Comparison of ENCODE assay signal across 31 mouse cellular contexts in genomic region chr3:139951516-139951915, GRCm38 (mm10).
DNase-seq lines count a peak whose midpoint lies in the region; ATAC-seq and TF ChIP-seq lines count a peak whose summit lies in the region.
"Had no signal": no experiment of that assay in that cellular context is flagged by ENCODE, and none has a peak within 500 bp of the region (broad histone marks: within the 10 kb centered on the region; RNA-seq: fewer than 3 reads in every experiment).

No protein-coding gene starts in this region.

- no peaks in the 10 kb centered on the region for H3K9me3 ChIP-seq in hindbrain, embryonic 16.5 days (ENCODE audit: control insufficient read depth, low read length)
- H3K9me3 ChIP-seq in hindbrain, embryonic 11.5 days (ENCODE audit: control insufficient read depth, low read length) = no peaks in the 10 kb centered on the region
- no peaks in the 10 kb centered on the region for H3K9me3 ChIP-seq in midbrain, postnatal 0 days (ENCODE audit: low read length)
- H3K9me3 ChIP-seq in midbrain, embryonic 11.5 days (ENCODE audit: control insufficient read depth, low read length) = no peaks in the 10 kb centered on the region
- H3K9me3 ChIP-seq in forebrain, embryonic 14.5 days (replicated peaks; ENCODE audit: control insufficient read depth, low read length) = no peaks in the 10 kb centered on the region
- H3K9me3 ChIP-seq: embryonic facial prominence, embryonic 10.5 days; embryonic facial prominence, embryonic 13.5 days; forebrain, embryonic 12.5 days; heart, embryonic 10.5 days; heart, embryonic 13.5 days had no signal

- no peaks in the 10 kb centered on the region for H3K27me3 ChIP-seq in hindbrain, embryonic 16.5 days (replicated peaks; ENCODE audit: control insufficient read depth, insufficient read depth, low read length)
- H3K27me3 ChIP-seq in hindbrain, embryonic 11.5 days (ENCODE audit: control insufficient read depth, insufficient read depth, low read length) = no peaks in the 10 kb centered on the region
- H3K27me3 ChIP-seq in midbrain, postnatal 0 days (ENCODE audit: insufficient read depth, low read length) = no peaks in the 10 kb centered on the region
- H3K27me3 ChIP-seq in midbrain, embryonic 11.5 days (ENCODE audit: control insufficient read depth, insufficient read depth, low read length) = no peaks in the 10 kb centered on the region
- H3K27me3 ChIP-seq in forebrain, embryonic 14.5 days (replicated peaks; ENCODE audit: control insufficient read depth, insufficient read depth, low read length) = no peaks in the 10 kb centered on the region
- H3K27me3 ChIP-seq: embryonic facial prominence, embryonic 13.5 days; forebrain, embryonic 12.5 days; heart, embryonic 13.5 days had no signal

- ATAC-seq in hindbrain, embryonic 16.5 days = peak; percentile 72; the same call in 1 of the 2 replicates
- no peak for ATAC-seq in hindbrain, embryonic 11.5 days (ENCODE audit: low FRiP score)
- ATAC-seq in midbrain, postnatal 0 days (ENCODE audit: low FRiP score) = no peak
- ATAC-seq in midbrain, embryonic 11.5 days (ENCODE audit: low FRiP score) = no peak
- ATAC-seq in forebrain, embryonic 14.5 days = no peak
- ATAC-seq: activated CD4-positive, CD25-positive, alpha-beta regulatory T cell, adult 4 months; CD4-positive, CD25-positive, alpha-beta regulatory T cell, adult 4 months; forebrain, embryonic 16.5 days; inflammation-experienced regulatory T-cells, adult 6 months; intestine, embryonic 16.5 days had no signal

- H3K4me1 ChIP-seq in hindbrain, embryonic 16.5 days (ENCODE audit: control insufficient read depth, insufficient read depth, low read depth, low read length) = no peaks in the 10 kb centered on the region
- no peaks in the 10 kb centered on the region for H3K4me1 ChIP-seq in hindbrain, embryonic 11.5 days (replicated peaks; ENCODE audit: control insufficient read depth, insufficient read depth, low read length)
- H3K4me1 ChIP-seq in midbrain, postnatal 0 days (ENCODE audit: insufficient read depth, low read length) = no peaks in the 10 kb centered on the region
- H3K4me1 ChIP-seq in midbrain, embryonic 11.5 days (ENCODE audit: control insufficient read depth, insufficient read depth, low read length) = no peaks in the 10 kb centered on the region
- H3K4me1 ChIP-seq in forebrain, embryonic 14.5 days (ENCODE audit: control insufficient read depth, insufficient read depth, low read length) = no peaks in the 10 kb centered on the region
- H3K4me1 ChIP-seq: embryonic facial prominence, embryonic 10.5 days; embryonic facial prominence, embryonic 13.5 days; forebrain, embryonic 12.5 days; heart, embryonic 10.5 days; heart, embryonic 13.5 days had no signal

- H3K4me3 ChIP-seq in hindbrain, embryonic 16.5 days (ENCODE audit: low read length) = no peak overlapping the region
- no peak overlapping the region for H3K4me3 ChIP-seq in hindbrain, embryonic 11.5 days (ENCODE audit: low read depth, low read length)
- no peak overlapping the region for H3K4me3 ChIP-seq in midbrain, postnatal 0 days (ENCODE audit: low read depth, low read length)
- H3K4me3 ChIP-seq in midbrain, embryonic 11.5 days (ENCODE audit: low read depth, low read length) = no peak overlapping the region
- H3K4me3 ChIP-seq in forebrain, embryonic 14.5 days (ENCODE audit: low read depth, low read length) = no peak overlapping the region
- H3K4me3 ChIP-seq: embryonic facial prominence, embryonic 10.5 days; embryonic facial prominence, embryonic 13.5 days; erythroblast, embryonic 14.5 days; forebrain, embryonic 12.5 days; heart, adult 2 months; heart, embryonic 10.5 days; heart, embryonic 13.5 days had no signal

- DNase-seq in cerebellum, postnatal 14 days = peak; percentile 48 to 63
- DNase-seq in cerebellum, postnatal 4 days (ENCODE audit: low spot score in 2 of 2) = no peak
- no peak for DNase-seq in hindbrain, embryonic 11.5 days (ENCODE audit: low spot score)
- peak; percentile 52 for DNase-seq in midbrain, postnatal 0 days (ENCODE audit: low spot score)
- no peak for DNase-seq in midbrain, embryonic 11.5 days (ENCODE audit: low spot score, missing footprints)
- DNase-seq in mesoderm, embryonic 11.5 days (ENCODE audit: low read depth, low spot score) = peak; percentile 6
- DNase-seq in forebrain, embryonic 14.5 days (ENCODE audit: low spot score) = no peak
- DNase-seq: adrenal gland, adult 8-10 months; adrenal gland, postnatal 25 days; cerebellum, adult 11-12 months; cerebellum, adult 9-11 months; embryo, embryonic 11 days; gastrocnemius, postnatal 10 days; gastrocnemius, postnatal 36 days; heart, adult 2 months; heart, postnatal 14 days; heart, postnatal 4 days; kidney, adult 18-20 months had no signal

- H3K9ac ChIP-seq in hindbrain, embryonic 16.5 days (ENCODE audit: low read depth, low read length) = no peak overlapping the region
- no peak overlapping the region for H3K9ac ChIP-seq in hindbrain, embryonic 11.5 days (ENCODE audit: low read depth, low read length)
- H3K9ac ChIP-seq in midbrain, postnatal 0 days (replicated peaks; ENCODE audit: low read length, poor library complexity, severe bottlenecking) = no peak overlapping the region
- no peak overlapping the region for H3K9ac ChIP-seq in midbrain, embryonic 11.5 days (ENCODE audit: low read length)
- H3K9ac ChIP-seq in forebrain, embryonic 14.5 days (ENCODE audit: low read length) = no peak overlapping the region
- H3K9ac ChIP-seq: embryonic facial prominence, embryonic 13.5 days; forebrain, embryonic 12.5 days; heart, embryonic 13.5 days; hindbrain, embryonic 14.5 days had no signal

- no peak for TF ChIP-seq CTCF in midbrain, postnatal 0 days (IDR thresholded peaks at IDR 0.05)

- WGBS in hindbrain, embryonic 16.5 days = 83% methylated on average over 8 of the region's 8 CpGs
- 91% methylated on average over 8 of the region's 8 CpGs for WGBS in hindbrain, embryonic 11.5 days
- 94% methylated on average over 8 of the region's 8 CpGs for WGBS in midbrain, postnatal 0 days
- 88% methylated on average over 8 of the region's 8 CpGs for WGBS in midbrain, embryonic 11.5 days
- WGBS in forebrain, embryonic 14.5 days = 94% methylated on average over 8 of the region's 8 CpGs

- no peak overlapping the region for H3K4me2 ChIP-seq in hindbrain, embryonic 16.5 days (ENCODE audit: low read length)
- no peak overlapping the region for H3K4me2 ChIP-seq in hindbrain, embryonic 11.5 days (replicated peaks; ENCODE audit: low read depth, low read length)
- no peak overlapping the region for H3K4me2 ChIP-seq in midbrain, postnatal 0 days (ENCODE audit: low read depth, low read length, poor library complexity, severe bottlenecking)
- H3K4me2 ChIP-seq in midbrain, embryonic 11.5 days = no peak overlapping the region
- H3K4me2 ChIP-seq in forebrain, embryonic 14.5 days (ENCODE audit: low read length) = no peak overlapping the region
- H3K4me2 ChIP-seq: embryonic facial prominence, embryonic 13.5 days; forebrain, embryonic 12.5 days; heart, embryonic 13.5 days; hindbrain, embryonic 14.5 days had no signal

- no peaks in the 10 kb centered on the region for H3K36me3 ChIP-seq in hindbrain, embryonic 16.5 days (ENCODE audit: control insufficient read depth, insufficient read depth, low read length)
- no peaks in the 10 kb centered on the region for H3K36me3 ChIP-seq in hindbrain, embryonic 11.5 days (ENCODE audit: control insufficient read depth, insufficient read depth, low read length)
- H3K36me3 ChIP-seq in midbrain, postnatal 0 days (ENCODE audit: insufficient read depth, low read length) = no peaks in the 10 kb centered on the region
- no peaks in the 10 kb centered on the region for H3K36me3 ChIP-seq in midbrain, embryonic 11.5 days (ENCODE audit: control insufficient read depth, insufficient read depth, low read length)
- H3K36me3 ChIP-seq in forebrain, embryonic 14.5 days (ENCODE audit: control insufficient read depth, insufficient read depth, low read length) = no peaks in the 10 kb centered on the region
- H3K36me3 ChIP-seq: embryonic facial prominence, embryonic 10.5 days; embryonic facial prominence, embryonic 13.5 days; forebrain, embryonic 12.5 days; heart, embryonic 10.5 days; heart, embryonic 13.5 days had no signal

- H3K27ac ChIP-seq in hindbrain, embryonic 16.5 days (ENCODE audit: low read depth, low read length) = no peak overlapping the region
- no peak overlapping the region for H3K27ac ChIP-seq in hindbrain, embryonic 11.5 days (ENCODE audit: low read depth, low read length)
- H3K27ac ChIP-seq in midbrain, postnatal 0 days (ENCODE audit: low read depth, low read length) = no peak overlapping the region
- H3K27ac ChIP-seq in midbrain, embryonic 11.5 days (ENCODE audit: low read depth, low read length) = no peak overlapping the region
- H3K27ac ChIP-seq in forebrain, embryonic 14.5 days (ENCODE audit: low read depth, low read length) = no peak overlapping the region
- H3K27ac ChIP-seq: embryonic facial prominence, embryonic 10.5 days; embryonic facial prominence, embryonic 13.5 days; forebrain, embryonic 12.5 days; heart, adult 2 months; heart, embryonic 10.5 days; heart, embryonic 13.5 days; hindbrain, embryonic 14.5 days had no signal

Comparison
In these comparisons a context has a peak if more than half of its experiments do, and no peak if none do; other contexts are left out.
1. DNase-seq: peak in cerebellum, postnatal 14 days (2 of 2), midbrain, postnatal 0 days (single experiment) and mesoderm, embryonic 11.5 days (single experiment); none in cerebellum, postnatal 4 days (0 of 2), hindbrain, embryonic 11.5 days (single experiment), midbrain, embryonic 11.5 days (single experiment) and forebrain, embryonic 14.5 days (single experiment).